Mouse (Mus musculus) myocyte (in vitro differentiated cells): Measurements from ENCODE around the gene Armt1. TPM values are rescaled to one million over a fixed set of nuclear protein-coding genes. Genes with fewer than 3 reads are reported as not detected.

ENCODE experiments used
- H3K27me3 ChIP-seq: one replicate; pipeline ENCODE4 v1.6.1; 2011; ENCODE audit not compliant: control insufficient read depth, insufficient read depth, insufficient read length
- H3K36me3 ChIP-seq: one replicate; pipeline ENCODE4 v1.6.1; 2011; ENCODE audit not compliant: control insufficient read depth, insufficient read depth
- H3K4me2 ChIP-seq: one replicate; pipeline ENCODE4 v1.6.1; 2011; ENCODE audit warnings: low read depth, control low read depth
- H3K4me3 ChIP-seq: one replicate; pipeline ENCODE4 v1.5.1; 2011; ENCODE audit warnings: mild to moderate bottlenecking, control low read depth, moderate library complexity
- H3K79me2 ChIP-seq: one replicate; pipeline ENCODE4 v1.6.1; 2011; ENCODE audit not compliant: control insufficient read depth, insufficient read depth
- H3ac ChIP-seq: one replicate; pipeline ENCODE4 v1.6.1; 2011; ENCODE audit not compliant: control insufficient read depth, insufficient read length
- CEBPB ChIP-seq: IDR thresholded peaks from 2 replicates; pipeline ENCODE4 v1.6.1; 2011; ENCODE audit warnings: mild to moderate bottlenecking, moderate library complexity; ENCODE audit not compliant: poor library complexity, insufficient read depth, severe bottlenecking
- E2F4 ChIP-seq: IDR thresholded peaks from one replicate; pipeline ENCODE4 v1.6.1; 2011; ENCODE audit warnings: mild to moderate bottlenecking, control low read depth, moderate library complexity; ENCODE audit not compliant: insufficient read depth
- MAX ChIP-seq: IDR thresholded peaks from one replicate; pipeline ENCODE4 v1.6.1; 2011; ENCODE audit warnings: low read depth, mild to moderate bottlenecking, control low read depth
- MYOD1 ChIP-seq, 3 experiments: IDR thresholded peaks; one replicate each; pipeline ENCODE4 v1.6.1; 2011; ENCODE audit warnings: control low read depth in 2 of 3, low read depth in 2 of 3, mild to moderate bottlenecking in 2 of 3, moderate library complexity in 1 of 3; ENCODE audit not compliant: insufficient read length in 2 of 3, control insufficient read depth in 1 of 3
- MYOG ChIP-seq, 3 experiments: IDR thresholded peaks; one replicate each; pipeline ENCODE4 v1.6.1; 2011; ENCODE audit warnings: control low read depth in 2 of 3, low read depth in 2 of 3, mild to moderate bottlenecking in 2 of 3; ENCODE audit not compliant: insufficient read length in 2 of 3, control insufficient read depth in 1 of 3, insufficient read depth in 1 of 3
- POLR2A ChIP-seq: IDR thresholded peaks from one replicate; pipeline ENCODE4 v1.6.1; 2011; ENCODE audit warnings: low read depth, mild to moderate bottlenecking, control low read depth, moderate library complexity; ENCODE audit not compliant: insufficient read length
- POLR2AphosphoS2 ChIP-seq: IDR thresholded peaks from one replicate; pipeline ENCODE4 v1.6.1; 2011; ENCODE audit warnings: low read depth, control low read depth; ENCODE audit not compliant: insufficient read length
- REST ChIP-seq: IDR thresholded peaks from one replicate; pipeline ENCODE4 v1.6.1; 2011; ENCODE audit warnings: mild to moderate bottlenecking, control low read depth, moderate library complexity; ENCODE audit not compliant: insufficient read depth, insufficient read length
- SRF ChIP-seq: IDR thresholded peaks from one replicate; pipeline ENCODE4 v1.6.1; 2011; ENCODE audit warnings: low read depth; ENCODE audit not compliant: control insufficient read depth, insufficient read length
- TCF12 ChIP-seq: IDR thresholded peaks from one replicate; pipeline ENCODE4 v1.6.1; 2011; ENCODE audit warnings: mild to moderate bottlenecking, control low read depth; ENCODE audit not compliant: poor library complexity, insufficient read depth, severe bottlenecking
- TCF3 ChIP-seq: IDR thresholded peaks from one replicate; pipeline ENCODE4 v1.6.1; 2011; ENCODE audit warnings: low read depth, control low read depth; ENCODE audit not compliant: insufficient read length
- USF1 ChIP-seq: IDR thresholded peaks from one replicate; pipeline ENCODE4 v1.6.1; 2011; ENCODE audit warnings: low read depth, mild to moderate bottlenecking, control low read depth, moderate library complexity
- polyA plus RNA-seq: library from polyadenylated mRNA; unstranded; fragments of >200 nt; fragmentation: generic; extraction: Trizol; gene quantifications from one replicate; pipeline ENCODE4 v1.2.1, GENCODE M21; 2012; ENCODE audit warnings: missing spikeins

Gene Armt1
- polyA plus RNA-seq, 1 experiment, result 16.0 TPM

- Histone ChIP-seq H3K27me3 (no peaks in the 10 kb centered on the region), H3K4me2 (no peak overlapping the region)
These were observed 27.9 kb downstream of the Armt1 start for GRCm38 (mm10) chr10:4460201-4460600.

GRCm38 (mm10) chr10:4465799-4466198, 33.5 kb downstream of the Armt1 start:
- Histone ChIP-seq H3K4me2 (no peak overlapping the region), H3ac (no peak overlapping the region), H3K4me3 (no peak overlapping the region), H3K27me3 (no peaks in the 10 kb centered on the region), H3K36me3 (no peaks in the 10 kb centered on the region), H3K79me2 (no peaks in the 10 kb centered on the region)
- no peak for TF ChIP-seq MYOG (IDR thresholded peaks at IDR 0.05; ENCODE audit: control insufficient read depth in 1 of 3, insufficient read depth in 1 of 3, insufficient read length in 2 of 3, low read depth in 2 of 3)
- TF ChIP-seq TCF3, result no peak
- TF ChIP-seq TCF12, result no peak
- no peak for TF ChIP-seq POLR2A
- no peak for TF ChIP-seq USF1

More at GRCm38 (mm10) chr10:4460201-4460600, 27.9 kb downstream of the Armt1 start:
- TF ChIP-seq MYOD1 (IDR thresholded peaks at IDR 0.05; ENCODE audit: control insufficient read depth in 1 of 3, insufficient read length in 2 of 3, low read depth in 2 of 3) (no peak), E2F4 (no peak), TCF12 (no peak), MAX (no peak), USF1 (no peak), CEBPB (no peak), REST (no peak), SRF (no peak), POLR2A (no peak), TCF3 (no peak), POLR2AphosphoS2 (no peak)
- no peak overlapping the region for H3K4me3 ChIP-seq
- peaks cover 2% of the 10 kb centered on the region for H3K36me3 ChIP-seq
- no peak overlapping the region for H3ac ChIP-seq
- H3K79me2 ChIP-seq, result no peaks in the 10 kb centered on the region

GRCm38 (mm10) chr10:4469406-4469805, 37.1 kb downstream of the Armt1 start:
- H3K4me2 ChIP-seq, result no peak overlapping the region
- TF ChIP-seq E2F4 (no peak), REST (no peak), TCF3 (no peak), MAX (no peak), CEBPB (no peak), USF1 (no peak), MYOD1 (IDR thresholded peaks at IDR 0.05; ENCODE audit: control insufficient read depth in 1 of 3, insufficient read length in 2 of 3, low read depth in 2 of 3) (no peak), POLR2AphosphoS2 (no peak), SRF (no peak), MYOG (IDR thresholded peaks at IDR 0.05; ENCODE audit: control insufficient read depth in 1 of 3, insufficient read depth in 1 of 3, insufficient read length in 2 of 3, low read depth in 2 of 3) (no peak), POLR2A (no peak), TCF12 (no peak)
- no peaks in the 10 kb centered on the region for H3K36me3 ChIP-seq
- no peak overlapping the region for H3ac ChIP-seq
- no peaks in the 10 kb centered on the region for H3K79me2 ChIP-seq
- H3K27me3 ChIP-seq, result no peaks in the 10 kb centered on the region
- H3K4me3 ChIP-seq, result no peak overlapping the region

- H3K27me3 ChIP-seq, result no peaks in the 10 kb centered on the region
- H3K4me3 ChIP-seq, result no peak overlapping the region
- no peaks in the 10 kb centered on the region for H3K79me2 ChIP-seq
- no peak overlapping the region for H3ac ChIP-seq
- no peak overlapping the region for H3K4me2 ChIP-seq
- TF ChIP-seq MYOD1 (IDR thresholded peaks at IDR 0.05; ENCODE audit: control insufficient read depth in 1 of 3, insufficient read length in 2 of 3, low read depth in 2 of 3) (no peak), TCF12 (no peak), SRF (no peak), MAX (no peak), POLR2A (no peak), TCF3 (no peak), CEBPB (no peak), POLR2AphosphoS2 (no peak), USF1 (no peak), E2F4 (no peak), REST (no peak), MYOG (IDR thresholded peaks at IDR 0.05; ENCODE audit: control insufficient read depth in 1 of 3, insufficient read depth in 1 of 3, insufficient read length in 2 of 3, low read depth in 2 of 3) (no peak)
- no peaks in the 10 kb centered on the region for H3K36me3 ChIP-seq
These were observed 41.3 kb downstream of the Armt1 start for GRCm38 (mm10) chr10:4473591-4473993.

GRCm38 (mm10) chr10:4475431-4475830, 43.2 kb downstream of the Armt1 start:
- no peaks in the 10 kb centered on the region for H3K79me2 ChIP-seq
- H3K4me2 ChIP-seq, result no peak overlapping the region
- no peak overlapping the region for H3ac ChIP-seq
- no peaks in the 10 kb centered on the region for H3K27me3 ChIP-seq
- TF ChIP-seq REST, result no peak
- no peak for TF ChIP-seq POLR2A
- no peak for TF ChIP-seq USF1
- no peak for TF ChIP-seq MYOG (IDR thresholded peaks at IDR 0.05; ENCODE audit: control insufficient read depth in 1 of 3, insufficient read depth in 1 of 3, insufficient read length in 2 of 3, low read depth in 2 of 3)
- no peak for TF ChIP-seq MYOD1 (IDR thresholded peaks at IDR 0.05; ENCODE audit: control insufficient read depth in 1 of 3, insufficient read length in 2 of 3, low read depth in 2 of 3)
- TF ChIP-seq SRF, result no peak
- TF ChIP-seq E2F4, result no peak
- TF ChIP-seq TCF12, result no peak
- no peak for TF ChIP-seq POLR2AphosphoS2
- TF ChIP-seq MAX, result no peak
- TF ChIP-seq CEBPB, result no peak
- no peak for TF ChIP-seq TCF3
- no peak overlapping the region for H3K4me3 ChIP-seq
- no peaks in the 10 kb centered on the region for H3K36me3 ChIP-seq
